Mouse (Mus musculus): Measurements from ENCODE around the gene Kcnk10. TPM values are rescaled to one million over a fixed set of nuclear protein-coding genes. Genes with fewer than 3 reads are reported as not detected.

Gene Kcnk10
- polyA plus RNA-seq, 1 experiment: 4.3 TPM

GRCm38 (mm10) chr12:98573317-98574270, 4.5 kb downstream of the Kcnk10 start:
- TF ChIP-seq CTCF (IDR thresholded peaks at IDR 0.05; ENCODE audit: extremely low read depth, insufficient read depth, low read length): no peak
- peak; percentile 62; the same call in 1 of the 2 replicates for TF ChIP-seq POLR2A (IDR thresholded peaks at IDR 0.05; ENCODE audit: extremely low read depth, insufficient read depth, low read length)
- H3K27ac ChIP-seq (ENCODE audit: insufficient read depth, low read length): peak overlapping the region; percentile 87
- peak overlapping the region; percentile 69 for H3K4me3 ChIP-seq (ENCODE audit: insufficient read depth, low read length)
- peaks cover 2% of the 10 kb centered on the region; the same call in 1 of the 2 replicates for H3K4me1 ChIP-seq (ENCODE audit: control insufficient read depth, insufficient read depth, low read length)

GRCm38 (mm10) chr12:98571896-98572680, 6.0 kb downstream of the Kcnk10 start:
- TF ChIP-seq POLR2A (IDR thresholded peaks at IDR 0.05; ENCODE audit: extremely low read depth, insufficient read depth, low read length): no peak
- no peak for TF ChIP-seq CTCF (IDR thresholded peaks at IDR 0.05; ENCODE audit: extremely low read depth, insufficient read depth, low read length)
- Histone ChIP-seq H3K4me1 (ENCODE audit: control insufficient read depth, insufficient read depth, low read length) (peaks cover 2% of the 10 kb centered on the region; the same call in 1 of the 2 replicates), H3K27ac (ENCODE audit: insufficient read depth, low read length) (no peak overlapping the region), H3K4me3 (ENCODE audit: insufficient read depth, low read length) (no peak overlapping the region)

GRCm38 (mm10) chr12:98569380-98569779, 8.7 kb downstream of the Kcnk10 start:
- peaks cover 3% of the 10 kb centered on the region for H3K4me1 ChIP-seq (ENCODE audit: control insufficient read depth, insufficient read depth, low read length)

GRCm38 (mm10) chr12:98567877-98568276, 10.2 kb downstream of the Kcnk10 start:
- no peak overlapping the region for H3K27ac ChIP-seq (ENCODE audit: insufficient read depth, low read length)
- TF ChIP-seq CTCF (IDR thresholded peaks at IDR 0.05; ENCODE audit: extremely low read depth, insufficient read depth, low read length): no peak
- peaks cover 5% of the 10 kb centered on the region for H3K4me1 ChIP-seq (ENCODE audit: control insufficient read depth, insufficient read depth, low read length)
- no peak overlapping the region for H3K4me3 ChIP-seq (ENCODE audit: insufficient read depth, low read length)

More at GRCm38 (mm10) chr12:98569380-98569779, 8.7 kb downstream of the Kcnk10 start:
- TF ChIP-seq CTCF (IDR thresholded peaks at IDR 0.05; ENCODE audit: extremely low read depth, insufficient read depth, low read length) (no peak), POLR2A (IDR thresholded peaks at IDR 0.05; ENCODE audit: extremely low read depth, insufficient read depth, low read length) (no peak)
- Histone ChIP-seq H3K27ac (ENCODE audit: insufficient read depth, low read length) (no peak overlapping the region), H3K4me3 (ENCODE audit: insufficient read depth, low read length) (no peak overlapping the region)

GRCm38 (mm10) chr12:98564383-98564782, 13.7 kb downstream of the Kcnk10 start:
- Histone ChIP-seq H3K27ac (ENCODE audit: insufficient read depth, low read length) (no peak overlapping the region), H3K4me1 (ENCODE audit: control insufficient read depth, insufficient read depth, low read length) (peaks cover 3% of the 10 kb centered on the region; the same call in 1 of the 2 replicates), H3K4me3 (ENCODE audit: insufficient read depth, low read length) (no peak overlapping the region)
- TF ChIP-seq CTCF (IDR thresholded peaks at IDR 0.05; ENCODE audit: extremely low read depth, insufficient read depth, low read length) (no peak), POLR2A (IDR thresholded peaks at IDR 0.05; ENCODE audit: extremely low read depth, insufficient read depth, low read length) (no peak)

- Histone ChIP-seq H3K4me3 (ENCODE audit: insufficient read depth, low read length) (no peak overlapping the region), H3K4me1 (ENCODE audit: control insufficient read depth, insufficient read depth, low read length) (peaks cover 3% of the 10 kb centered on the region; the same call in 1 of the 2 replicates), H3K27ac (ENCODE audit: insufficient read depth, low read length) (no peak overlapping the region)
- no peak for TF ChIP-seq CTCF (IDR thresholded peaks at IDR 0.05; ENCODE audit: extremely low read depth, insufficient read depth, low read length)
- TF ChIP-seq POLR2A (IDR thresholded peaks at IDR 0.05; ENCODE audit: extremely low read depth, insufficient read depth, low read length): no peak
Observed at GRCm38 (mm10) chr12:98563261-98563660, 14.8 kb downstream of the Kcnk10 start.

GRCm38 (mm10) chr12:98562341-98562977, 15.7 kb downstream of the Kcnk10 start:
- no peak overlapping the region for H3K4me3 ChIP-seq (ENCODE audit: insufficient read depth, low read length)
- H3K4me1 ChIP-seq (ENCODE audit: control insufficient read depth, insufficient read depth, low read length): peaks cover 3% of the 10 kb centered on the region; the same call in 1 of the 2 replicates
- no peak for TF ChIP-seq POLR2A (IDR thresholded peaks at IDR 0.05; ENCODE audit: extremely low read depth, insufficient read depth, low read length)
- no peak for TF ChIP-seq CTCF (IDR thresholded peaks at IDR 0.05; ENCODE audit: extremely low read depth, insufficient read depth, low read length)
- no peak overlapping the region for H3K27ac ChIP-seq (ENCODE audit: insufficient read depth, low read length)

GRCm38 (mm10) chr12:98560038-98560437, 18.1 kb downstream of the Kcnk10 start:
- Histone ChIP-seq H3K4me1 (ENCODE audit: control insufficient read depth, insufficient read depth, low read length) (peaks cover 3% of the 10 kb centered on the region; the same call in 1 of the 2 replicates), H3K27ac (ENCODE audit: insufficient read depth, low read length) (no peak overlapping the region), H3K4me3 (ENCODE audit: insufficient read depth, low read length) (no peak overlapping the region)
- no peak for TF ChIP-seq POLR2A (IDR thresholded peaks at IDR 0.05; ENCODE audit: extremely low read depth, insufficient read depth, low read length)
- no peak for TF ChIP-seq CTCF (IDR thresholded peaks at IDR 0.05; ENCODE audit: extremely low read depth, insufficient read depth, low read length)

Data from cortical plate, adult 2 months (tissue).